Mouse (Mus musculus): ENCODE results near the gene Dvl1. TPM values are rescaled to one million over a fixed set of nuclear protein-coding genes. Genes with fewer than 3 reads are reported as not detected.

Gene Dvl1
- polyA plus RNA-seq, 1 experiment from 2014 or later, result 9.2 TPM

- H3K27ac ChIP-seq, result peak overlapping the region; percentile 46; the same call in 1 of the 2 replicates
- 61% methylated on average over 8 of the region's 8 CpGs for WGBS
- H3K9me3 ChIP-seq, result no peaks in the 10 kb centered on the region
- ATAC-seq (ENCODE audit: low FRiP score), result no peak
- peak overlapping the region; percentile 79; the same call in 1 of the 2 replicates for H3K4me3 ChIP-seq (replicated peaks)
- no peak overlapping the region for H3K9ac ChIP-seq
- peak overlapping the region; percentile 99 for H3K4me2 ChIP-seq
- peaks cover 24% of the 10 kb centered on the region for H3K4me1 ChIP-seq
- peaks cover 27% of the 10 kb centered on the region for H3K36me3 ChIP-seq (replicated peaks)
- no peaks in the 10 kb centered on the region for H3K27me3 ChIP-seq
Observed at GRCm38 (mm10) chr4:155830596-155830995, 16.6 kb upstream of the Dvl1 start.

GRCm38 (mm10) chr4:155831205-155831766 is 15.9 kb upstream of the Dvl1 start, which contains the start of gene Aurkaip1:
Gene Aurkaip1, plus strand, starts transcription at chr4:155831272.
- Histone ChIP-seq H3K27me3 (no peaks in the 10 kb centered on the region), H3K27ac (peak within 1 kb of the TSS; percentile 90), H3K4me1 (peaks cover 24% of the 10 kb centered on the region), H3K9me3 (no peaks in the 10 kb centered on the region), H3K4me3 (replicated peaks) (peak within 1 kb of the TSS; percentile 79), H3K4me2 (peak within 1 kb of the TSS; percentile 99), H3K9ac (peak within 1 kb of the TSS; percentile 79), H3K36me3 (replicated peaks) (peaks cover 24% of the 10 kb centered on the region)
- WGBS, result under 1% methylated on average over 49 of the region's 49 CpGs
- ATAC-seq (ENCODE audit: low FRiP score), result peak; percentile 94

- H3K4me2 ChIP-seq, result peak overlapping the region; percentile 99
- no peak; the same call in 1 of the 2 replicates for ATAC-seq (ENCODE audit: low FRiP score)
- H3K36me3 ChIP-seq (replicated peaks), result peaks cover 18% of the 10 kb centered on the region
- no peaks in the 10 kb centered on the region for H3K9me3 ChIP-seq
- WGBS, result 1% methylated on average over 25 of the region's 25 CpGs
- no peaks in the 10 kb centered on the region for H3K27me3 ChIP-seq
- H3K27ac ChIP-seq, result peak overlapping the region; percentile 90
- H3K4me1 ChIP-seq, result peaks cover 24% of the 10 kb centered on the region
- peak overlapping the region; percentile 79 for H3K4me3 ChIP-seq (replicated peaks)
- H3K9ac ChIP-seq, result peak overlapping the region; percentile 79
Observed at GRCm38 (mm10) chr4:155831831-155832230, 15.4 kb upstream of the Dvl1 start.

GRCm38 (mm10) chr4:155832321-155832720 is 14.9 kb upstream of the Dvl1 start:
- Histone ChIP-seq H3K9ac (peak overlapping the region; percentile 79), H3K4me1 (peaks cover 24% of the 10 kb centered on the region), H3K9me3 (no peaks in the 10 kb centered on the region), H3K36me3 (replicated peaks) (peaks cover 14% of the 10 kb centered on the region), H3K27me3 (no peaks in the 10 kb centered on the region), H3K4me3 (replicated peaks) (peak overlapping the region; percentile 79), H3K27ac (peak overlapping the region; percentile 90; the same call in 1 of the 2 replicates), H3K4me2 (peak overlapping the region; percentile 99)
- WGBS, result 58% methylated on average over 10 of the region's 10 CpGs
- ATAC-seq (ENCODE audit: low FRiP score), result no peak

- H3K4me3 ChIP-seq (replicated peaks), result no peak overlapping the region
Observed at GRCm38 (mm10) chr4:155833234-155833633, 14.0 kb upstream of the Dvl1 start.

GRCm38 (mm10) chr4:155833836-155834235 is 13.4 kb upstream of the Dvl1 start:
- H3K9ac ChIP-seq, result no peak overlapping the region
- no peak overlapping the region for H3K4me2 ChIP-seq
- H3K27me3 ChIP-seq, result no peaks in the 10 kb centered on the region
- peak overlapping the region; percentile 50; the same call in 1 of the 2 replicates for H3K27ac ChIP-seq
- peaks cover 6% of the 10 kb centered on the region; the same call in 1 of the 2 replicates for H3K36me3 ChIP-seq (replicated peaks)
- H3K9me3 ChIP-seq, result no peaks in the 10 kb centered on the region
- no peak for ATAC-seq (ENCODE audit: low FRiP score)
- WGBS, result 31% methylated on average over 2 of the region's 2 CpGs
- peaks cover 24% of the 10 kb centered on the region for H3K4me1 ChIP-seq
- 0 out of 2 replicates have a peak overlapping the region, but pooled peaks have one; percentile 7 for H3K4me3 ChIP-seq (replicated peaks)

More at GRCm38 (mm10) chr4:155833234-155833633, 14.0 kb upstream of the Dvl1 start:
- H3K27me3 ChIP-seq, result no peaks in the 10 kb centered on the region
- no peaks in the 10 kb centered on the region for H3K9me3 ChIP-seq
- H3K36me3 ChIP-seq (replicated peaks), result peaks cover 6% of the 10 kb centered on the region; the same call in 1 of the 2 replicates
- WGBS, result 89% methylated on average over 4 of the region's 4 CpGs
- no peak for ATAC-seq (ENCODE audit: low FRiP score)
- H3K4me2 ChIP-seq, result no peak overlapping the region
- H3K27ac ChIP-seq, result no peak overlapping the region
- H3K4me1 ChIP-seq, result peaks cover 24% of the 10 kb centered on the region
- H3K9ac ChIP-seq, result no peak overlapping the region

- H3K9me3 ChIP-seq, result no peaks in the 10 kb centered on the region
- H3K4me1 ChIP-seq, result peaks cover 45% of the 10 kb centered on the region
- no peak overlapping the region for H3K27ac ChIP-seq
- no peak overlapping the region for H3K4me2 ChIP-seq
- no peak for ATAC-seq (ENCODE audit: low FRiP score)
- no peak overlapping the region for H3K4me3 ChIP-seq (replicated peaks)
- H3K9ac ChIP-seq, result no peak overlapping the region
- H3K36me3 ChIP-seq (replicated peaks), result peaks cover 7% of the 10 kb centered on the region; the same call in 1 of the 2 replicates
- WGBS, result 87% methylated on average over 11 of the region's 11 CpGs
- peaks cover 20% of the 10 kb centered on the region for H3K27me3 ChIP-seq
Observed at GRCm38 (mm10) chr4:155837404-155838010, 9.7 kb upstream of the Dvl1 start.

GRCm38 (mm10) chr4:155838187-155839153 is 8.7 kb upstream of the Dvl1 start:
- peaks cover 2% of the 10 kb centered on the region; the same call in 1 of the 2 replicates for H3K36me3 ChIP-seq (replicated peaks)
- H3K4me2 ChIP-seq, result no peak overlapping the region
- WGBS, result 61% methylated on average over 8 of the region's 8 CpGs
- no peak overlapping the region for H3K9ac ChIP-seq
- peaks cover 36% of the 10 kb centered on the region for H3K4me1 ChIP-seq
- H3K4me3 ChIP-seq (replicated peaks), result no peak overlapping the region
- no peaks in the 10 kb centered on the region for H3K9me3 ChIP-seq
- peaks cover 24% of the 10 kb centered on the region for H3K27me3 ChIP-seq
- H3K27ac ChIP-seq, result no peak overlapping the region
- ATAC-seq (ENCODE audit: low FRiP score), result no peak

- WGBS, result 2% methylated on average over 16 of the region's 16 CpGs
- 0 out of 2 replicates have a peak, but pooled peaks cover 2% of the 10 kb centered on the region for H3K36me3 ChIP-seq (replicated peaks)
- H3K4me3 ChIP-seq (replicated peaks), result peak within 1 kb of the TSS; percentile 43
- no peaks in the 10 kb centered on the region for H3K9me3 ChIP-seq
- peak; percentile 76 for ATAC-seq (ENCODE audit: low FRiP score)
- H3K27ac ChIP-seq, result no peak within 1 kb of the TSS
- H3K4me2 ChIP-seq, result peak within 1 kb of the TSS; percentile 71
- peaks cover 24% of the 10 kb centered on the region for H3K27me3 ChIP-seq
- H3K9ac ChIP-seq, result peak within 1 kb of the TSS; percentile 63
- peaks cover 30% of the 10 kb centered on the region for H3K4me1 ChIP-seq
Observed at GRCm38 (mm10) chr4:155839483-155839910, 7.7 kb upstream of the Dvl1 start, which contains the start of gene Mxra8. Gene Mxra8, plus strand, starts transcription at chr4:155839680.

- H3K4me1 ChIP-seq, result peaks cover 30% of the 10 kb centered on the region
- peak overlapping the region; percentile 63 for H3K9ac ChIP-seq
- no peaks in the 10 kb centered on the region for H3K9me3 ChIP-seq
- H3K4me3 ChIP-seq (replicated peaks), result peak overlapping the region; percentile 43
- H3K27ac ChIP-seq, result no peak overlapping the region
- H3K4me2 ChIP-seq, result peak overlapping the region; percentile 71
- 9% methylated on average over 8 of the region's 8 CpGs for WGBS
- H3K27me3 ChIP-seq, result peaks cover 24% of the 10 kb centered on the region
- ATAC-seq (ENCODE audit: low FRiP score), result peak; percentile 47
- H3K36me3 ChIP-seq (replicated peaks), result 0 out of 2 replicates have a peak, but pooled peaks cover 2% of the 10 kb centered on the region
Observed at GRCm38 (mm10) chr4:155840076-155841002, 6.9 kb upstream of the Dvl1 start.

GRCm38 (mm10) chr4:155841003-155841454 is 6.2 kb upstream of the Dvl1 start:
- H3K27ac ChIP-seq, result no peak overlapping the region
- peak; percentile 59 for ATAC-seq (ENCODE audit: low FRiP score)
- peak overlapping the region; percentile 71 for H3K4me2 ChIP-seq
- WGBS, result under 1% methylated on average over 32 of the region's 32 CpGs
- H3K4me1 ChIP-seq, result peaks cover 30% of the 10 kb centered on the region
- 0 out of 2 replicates have a peak, but pooled peaks cover 2% of the 10 kb centered on the region for H3K36me3 ChIP-seq (replicated peaks)
- H3K9ac ChIP-seq, result peak overlapping the region; percentile 63
- peak overlapping the region; percentile 43 for H3K4me3 ChIP-seq (replicated peaks)
- peaks cover 24% of the 10 kb centered on the region for H3K27me3 ChIP-seq
- no peaks in the 10 kb centered on the region for H3K9me3 ChIP-seq
